Mouse (Mus musculus) megakaryocyte, embryonic 14.5 days (primary cell): ENCODE data around the gene Fam155a.

Experiments
- FLI1 ChIP-seq: IDR thresholded peaks from 2 replicates; pipeline ENCODE4 v1.6.1; 2012; ENCODE audit warnings: low read length, inconsistent platforms, mixed read lengths
- GATA1 ChIP-seq: IDR thresholded peaks from 3 replicates; pipeline ENCODE4 v1.6.1; 2012; ENCODE audit warnings: mixed read lengths, low read length, inconsistent platforms, borderline replicate concordance

DNA sequence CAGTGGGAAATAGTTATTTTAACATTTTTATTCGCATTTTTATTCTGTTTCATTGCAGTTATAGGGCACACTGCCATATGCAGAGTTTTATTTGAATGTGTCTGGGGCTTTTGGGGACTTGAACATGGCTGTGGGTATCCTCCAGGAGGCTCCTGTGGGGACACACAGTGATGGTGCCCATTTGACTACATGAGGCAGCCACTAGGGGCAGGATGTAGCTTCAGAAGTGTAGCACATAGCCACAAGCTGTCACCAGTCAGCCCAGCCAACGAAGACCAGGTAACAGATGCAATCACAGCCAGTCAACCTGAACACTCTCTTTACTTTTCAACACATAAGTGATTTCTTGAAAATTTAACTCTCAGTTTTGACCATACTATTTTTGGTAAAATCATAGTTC is 377.7 kb downstream of the Fam155a start:
- TF ChIP-seq GATA1 = no peak
- no peak for TF ChIP-seq FLI1
